11 mouse cellular contexts compared by ENCODE assay signal in the genomic region with DNA sequence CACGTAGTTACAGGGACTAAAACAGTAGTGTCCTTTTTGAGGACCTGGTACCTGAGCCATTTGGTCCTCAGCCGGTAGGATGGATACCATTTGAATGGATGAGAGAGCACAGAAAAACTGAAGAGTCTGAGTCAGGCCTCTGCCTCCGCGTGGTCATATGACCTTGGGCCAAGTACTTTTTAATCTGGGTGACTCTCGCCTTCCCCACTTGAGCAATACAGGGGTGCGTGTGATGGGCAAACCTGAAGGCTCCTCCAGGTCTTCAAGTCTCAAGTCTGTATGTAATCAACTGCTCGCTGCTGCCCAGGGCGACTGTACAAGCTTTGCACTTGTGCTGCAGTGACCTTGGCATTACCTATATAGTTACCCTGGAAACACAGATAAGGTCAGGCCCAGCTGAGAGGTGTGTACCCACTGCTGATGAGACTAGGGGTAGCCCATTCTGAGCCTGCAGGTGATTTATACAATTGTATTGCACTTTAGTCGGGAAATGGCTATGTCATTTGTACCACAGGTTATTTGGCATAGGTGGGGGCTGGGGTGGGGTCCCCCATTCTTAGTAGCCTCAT.
DNase-seq lines count a peak whose midpoint lies in the region; ATAC-seq and TF ChIP-seq lines count a peak whose summit lies in the region.
"Had no signal": no experiment of that assay in that cellular context is flagged by ENCODE, and none has a peak within 500 bp of the region (broad histone marks: within the 10 kb centered on the region; RNA-seq: fewer than 3 reads in every experiment).

No protein-coding gene starts in this region.

- no peak overlapping the region for H3K4me2 ChIP-seq in forebrain, embryonic 13.5 days
- no peak overlapping the region for H3K4me2 ChIP-seq in lung, postnatal 0 days (replicated peaks; ENCODE audit: low read depth, low read length)
- H3K4me2 ChIP-seq in hindbrain, postnatal 0 days (ENCODE audit: low read depth, low read length), result no peak overlapping the region
- H3K4me2 ChIP-seq in stomach, embryonic 15.5 days, result no peak overlapping the region
- H3K4me2 ChIP-seq: liver, embryonic 12.5 days; neural tube, embryonic 12.5 days had no signal

- TF ChIP-seq CTCF in lung, postnatal 0 days (IDR thresholded peaks at IDR 0.05), result no peak
- no peak for TF ChIP-seq CTCF in hindbrain, postnatal 0 days (IDR thresholded peaks at IDR 0.05; ENCODE audit: low read depth)

- DNase-seq in forebrain, embryonic 10.5 days (ENCODE audit: extremely low spot score, low spot score), result no peak
- no peak for DNase-seq in lung, postnatal 0 days (ENCODE audit: low spot score)
- no peak for DNase-seq in lung, postnatal 10 days
- no peak for DNase-seq in hindbrain, postnatal 0 days (ENCODE audit: low spot score)
- no peak for DNase-seq in gastrocnemius, adult 18-20 months (ENCODE audit: low spot score)
- no peak for DNase-seq in layer of hippocampus, adult 18-20 months (ENCODE audit: low spot score in 2 of 2)

- no peaks in the 10 kb centered on the region for H3K27me3 ChIP-seq in forebrain, embryonic 13.5 days
- no peaks in the 10 kb centered on the region for H3K27me3 ChIP-seq in forebrain, embryonic 10.5 days (ENCODE audit: poor library complexity, severe bottlenecking)
- no peaks in the 10 kb centered on the region for H3K27me3 ChIP-seq in lung, postnatal 0 days (replicated peaks; ENCODE audit: insufficient read depth, low read length)
- H3K27me3 ChIP-seq in hindbrain, postnatal 0 days (ENCODE audit: insufficient read depth, low read length), result no peaks in the 10 kb centered on the region
- no peaks in the 10 kb centered on the region for H3K27me3 ChIP-seq in stomach, embryonic 15.5 days (replicated peaks)
- H3K27me3 ChIP-seq: liver, embryonic 12.5 days; neural tube, embryonic 12.5 days had no signal

- no peak overlapping the region for H3K9ac ChIP-seq in forebrain, embryonic 13.5 days
- H3K9ac ChIP-seq in lung, postnatal 0 days (replicated peaks; ENCODE audit: low read depth), result no peak overlapping the region
- H3K9ac ChIP-seq in hindbrain, postnatal 0 days (replicated peaks; ENCODE audit: low read length), result no peak overlapping the region
- H3K9ac ChIP-seq in stomach, embryonic 15.5 days, result no peak overlapping the region
- H3K9ac ChIP-seq: liver, embryonic 12.5 days; neural tube, embryonic 12.5 days had no signal

- peaks cover 17% of the 10 kb centered on the region for H3K36me3 ChIP-seq in forebrain, embryonic 13.5 days (ENCODE audit: poor library complexity, severe bottlenecking)
- peaks cover 40% of the 10 kb centered on the region for H3K36me3 ChIP-seq in forebrain, embryonic 10.5 days (replicated peaks)
- H3K36me3 ChIP-seq in lung, postnatal 0 days (ENCODE audit: insufficient read depth, low read length), result no peaks in the 10 kb centered on the region
- H3K36me3 ChIP-seq in hindbrain, postnatal 0 days (ENCODE audit: insufficient read depth, low read length), result no peaks in the 10 kb centered on the region
- no peaks in the 10 kb centered on the region for H3K36me3 ChIP-seq in stomach, embryonic 15.5 days
- H3K36me3 ChIP-seq: liver, embryonic 12.5 days had no signal

- H3K4me1 ChIP-seq in forebrain, embryonic 13.5 days, result peaks cover 25% of the 10 kb centered on the region
- H3K4me1 ChIP-seq in forebrain, embryonic 10.5 days, result no peaks in the 10 kb centered on the region
- no peaks in the 10 kb centered on the region for H3K4me1 ChIP-seq in lung, postnatal 0 days (ENCODE audit: insufficient read depth, low read depth, low read length)
- H3K4me1 ChIP-seq in hindbrain, postnatal 0 days (ENCODE audit: insufficient read depth, low read length), result peaks cover 8% of the 10 kb centered on the region; the same call in 1 of the 2 replicates
- H3K4me1 ChIP-seq in stomach, embryonic 15.5 days, result no peaks in the 10 kb centered on the region
- H3K4me1 ChIP-seq: liver, embryonic 12.5 days had no signal

- H3K4me3 ChIP-seq in forebrain, embryonic 13.5 days, result no peak overlapping the region
- no peak overlapping the region for H3K4me3 ChIP-seq in forebrain, embryonic 10.5 days
- H3K4me3 ChIP-seq in lung, postnatal 0 days (ENCODE audit: low read depth, low read length), result no peak overlapping the region
- H3K4me3 ChIP-seq in hindbrain, postnatal 0 days (ENCODE audit: low read length), result no peak overlapping the region
- H3K4me3 ChIP-seq in stomach, embryonic 15.5 days (replicated peaks), result no peak overlapping the region
- H3K4me3 ChIP-seq: erythroblast, embryonic 14.5 days; liver, embryonic 12.5 days; neural tube, embryonic 12.5 days had no signal

- no peak for TF ChIP-seq EP300 in lung, postnatal 0 days (IDR thresholded peaks at IDR 0.05)

- H3K9me3 ChIP-seq in forebrain, embryonic 13.5 days (replicated peaks), result no peaks in the 10 kb centered on the region
- H3K9me3 ChIP-seq in forebrain, embryonic 10.5 days, result no peaks in the 10 kb centered on the region
- no peaks in the 10 kb centered on the region for H3K9me3 ChIP-seq in lung, postnatal 0 days (ENCODE audit: low read length)
- no peaks in the 10 kb centered on the region for H3K9me3 ChIP-seq in hindbrain, postnatal 0 days (ENCODE audit: low read length)
- no peaks in the 10 kb centered on the region for H3K9me3 ChIP-seq in stomach, embryonic 15.5 days
- H3K9me3 ChIP-seq: liver, embryonic 12.5 days; neural tube, embryonic 12.5 days had no signal

- 88% methylated on average over 9 of the region's 9 CpGs for WGBS in forebrain, embryonic 13.5 days
- WGBS in forebrain, embryonic 10.5 days, result 88% methylated on average over 9 of the region's 9 CpGs
- 62% methylated on average over 9 of the region's 9 CpGs for WGBS in lung, postnatal 0 days
- WGBS in hindbrain, postnatal 0 days, result 82% methylated on average over 9 of the region's 9 CpGs
- 79% methylated on average over 9 of the region's 9 CpGs for WGBS in stomach, embryonic 15.5 days

- ATAC-seq in forebrain, embryonic 13.5 days, result 0 out of 2 replicates have a peak, but pooled peaks have one; percentile 14
- ATAC-seq in lung, postnatal 0 days, result peak; percentile 32; the same call in 1 of the 2 replicates
- ATAC-seq in hindbrain, postnatal 0 days, result peak; percentile 19; the same call in 1 of the 2 replicates
- peak; percentile 74 for ATAC-seq in stomach, embryonic 15.5 days (ENCODE audit: insufficient read depth, low FRiP score, low read depth)
- ATAC-seq: liver, embryonic 12.5 days had no signal

- peak overlapping the region; percentile 48 for H3K27ac ChIP-seq in forebrain, embryonic 13.5 days
- no peak overlapping the region for H3K27ac ChIP-seq in forebrain, embryonic 10.5 days
- H3K27ac ChIP-seq in lung, postnatal 0 days (ENCODE audit: low read length), result no peak overlapping the region
- H3K27ac ChIP-seq in hindbrain, postnatal 0 days, result peak overlapping the region; percentile 48; the same call in 1 of the 2 replicates
- H3K27ac ChIP-seq in stomach, embryonic 15.5 days, result no peak overlapping the region
- H3K27ac ChIP-seq: liver, embryonic 12.5 days; neural tube, embryonic 12.5 days had no signal

Comparison
In these comparisons a context has a peak if more than half of its experiments do, and no peak if none do; other contexts are left out.
1. H3K27ac ChIP-seq: peak in forebrain, embryonic 13.5 days (single experiment) and hindbrain, postnatal 0 days (single experiment); none in forebrain, embryonic 10.5 days (single experiment), lung, postnatal 0 days (single experiment) and stomach, embryonic 15.5 days (single experiment).
2. ATAC-seq: peak in every context shown above with its lines; median percentile 74 in stomach, embryonic 15.5 days; 32 in lung, postnatal 0 days; 19 in hindbrain, postnatal 0 days; 14 in forebrain, embryonic 13.5 days.